Mouse (Mus musculus): ENCODE results near the gene Bud31.
"Not testable (repeated sequence)": the region's sequence is repeated elsewhere in the genome, so short reads cannot be mapped to it uniquely, and the experiment has no call there.

The Bud31 gene

DNA sequence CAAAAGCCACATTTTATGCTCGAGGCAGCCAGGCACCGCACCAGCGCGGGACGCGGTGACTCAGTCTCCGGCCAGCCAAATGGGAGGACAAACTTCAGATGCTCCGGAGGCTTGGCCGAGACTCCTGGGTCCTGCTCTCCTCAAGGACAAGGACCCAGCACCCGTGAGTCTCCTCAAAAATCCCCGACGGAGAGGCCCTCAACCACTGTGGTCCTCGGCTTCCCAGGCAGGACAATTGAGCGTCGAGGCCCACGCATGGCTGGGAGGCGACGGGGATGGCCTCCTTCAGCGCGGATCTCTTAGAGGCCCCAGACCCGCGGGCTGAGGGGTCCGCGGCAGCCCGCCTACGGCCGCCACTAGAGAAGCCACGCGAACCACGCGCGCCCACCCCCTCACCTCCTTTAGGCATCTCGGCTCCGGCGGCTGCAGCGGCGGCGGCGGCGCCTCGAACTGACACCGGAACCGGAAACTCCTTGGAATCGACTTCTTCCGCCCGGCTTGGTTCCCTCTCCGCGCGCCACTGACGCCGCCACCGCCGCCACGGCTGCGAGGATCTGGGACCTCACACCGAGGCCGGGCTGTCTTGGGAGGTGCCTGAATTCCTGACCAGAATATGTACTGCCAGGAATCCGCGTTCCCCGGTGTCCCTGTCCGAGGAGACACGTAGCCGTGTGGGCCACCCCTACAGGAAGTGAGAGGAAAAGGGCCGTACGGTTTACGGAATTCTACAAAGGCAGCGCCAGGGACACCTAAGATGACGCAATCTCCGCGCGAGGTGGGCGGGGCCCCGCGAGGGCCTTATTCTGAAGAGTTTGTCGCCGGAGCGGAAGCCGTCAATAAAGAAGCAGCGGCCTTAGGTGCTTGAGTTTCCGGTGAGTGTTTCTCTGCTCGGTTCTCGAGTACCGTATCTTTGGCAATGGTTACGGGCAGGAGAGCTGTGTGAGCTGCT lies at the start of gene Bud31, which contains the start of gene Pdap1:
Gene Bud31 (plus strand): TSS at position 792 of the 949 bp plus-strand sequence.
Gene Pdap1 (minus strand): TSS at position 668 of the 949 bp plus-strand sequence.
- peak; percentile 98 for DNase-seq (ENCODE audit: low read depth)

DNA sequence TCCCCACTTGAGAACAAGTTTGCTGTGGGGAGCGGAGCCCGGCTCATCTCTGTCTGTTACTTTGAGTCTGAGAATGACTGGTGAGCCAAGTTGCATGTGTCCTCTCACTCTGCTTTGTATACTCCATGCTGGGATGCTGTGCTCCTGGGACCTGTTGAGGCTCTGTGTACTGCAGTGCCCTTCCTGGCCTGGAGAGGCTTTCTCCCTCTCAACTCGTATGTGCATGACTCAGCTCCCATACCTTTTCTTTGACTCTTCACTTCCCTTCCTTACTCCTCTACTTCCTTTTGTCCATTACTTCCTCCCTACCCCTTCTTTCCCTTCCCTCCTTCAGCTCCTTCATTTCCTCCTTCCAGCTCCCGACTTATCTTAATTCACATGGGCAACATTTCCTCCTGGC lies 44.0 kb upstream of the Bud31 start:
- DNase-seq (ENCODE audit: low read depth), result no peak

DNA sequence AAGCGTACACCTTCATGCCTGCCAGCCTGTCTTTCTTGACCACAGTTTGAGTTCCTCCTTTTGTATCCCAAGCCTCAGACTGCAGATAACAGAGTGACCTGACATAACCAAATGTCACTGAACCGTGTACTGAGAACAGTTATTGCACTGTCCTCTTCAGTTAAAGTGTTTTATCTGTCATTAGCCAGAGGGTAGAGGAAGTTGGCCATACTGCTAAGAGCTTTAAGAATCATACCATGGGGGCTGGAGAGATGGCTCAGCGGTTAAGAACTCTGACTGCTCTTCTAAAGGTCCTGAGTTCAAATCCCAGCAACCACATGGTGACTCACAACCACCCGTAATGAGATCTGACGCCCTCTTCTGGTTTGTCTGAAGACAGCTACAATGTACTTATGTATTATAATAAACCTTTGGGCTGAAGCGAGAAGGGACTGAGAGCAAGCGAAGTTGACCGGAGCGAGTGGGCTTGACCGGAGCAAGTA lies 41.8 kb upstream of the Bud31 start:
- DNase-seq (ENCODE audit: low read depth), result no peak

DNA sequence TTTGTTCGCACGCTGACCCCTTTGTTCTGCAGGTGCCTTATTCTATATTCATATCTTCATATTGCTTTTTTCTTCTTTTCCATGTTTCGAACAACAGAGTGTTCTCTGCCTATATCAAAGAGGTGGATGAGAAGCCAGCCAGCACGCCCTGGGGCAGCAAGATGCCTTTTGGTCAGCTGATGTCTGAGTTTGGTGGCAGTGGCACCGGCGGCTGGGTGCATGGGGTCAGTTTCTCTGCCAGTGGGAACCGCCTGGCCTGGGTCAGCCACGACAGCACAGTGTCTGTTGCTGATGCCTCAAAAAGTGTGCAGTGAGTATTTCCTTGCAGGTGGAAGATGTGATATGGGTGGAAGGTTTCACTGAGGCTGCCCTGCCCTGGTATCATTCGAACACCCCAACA lies 39.2 kb upstream of the Bud31 start:
- no peak for DNase-seq (ENCODE audit: low read depth)

DNA sequence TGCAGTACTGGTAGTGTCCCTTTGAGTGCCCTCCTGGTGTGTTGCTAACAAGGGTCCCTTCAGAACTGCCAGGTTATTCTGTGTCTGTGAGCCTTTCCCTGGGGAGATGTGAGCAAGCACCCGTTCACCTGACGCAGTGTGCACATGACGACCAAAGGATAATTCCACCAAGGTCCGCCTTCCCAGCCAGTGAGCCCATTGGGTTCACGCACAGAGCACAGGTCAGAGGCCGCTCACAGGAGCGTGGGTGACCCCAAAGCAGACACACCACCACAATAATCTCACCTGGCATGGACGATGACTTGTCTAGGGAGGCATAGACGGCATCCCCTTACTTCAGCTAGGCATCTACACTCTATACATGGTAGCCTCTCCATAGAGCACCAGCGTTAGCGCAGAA lies 38.7 kb upstream of the Bud31 start:
- DNase-seq (ENCODE audit: low read depth), result not testable (repeated sequence)

DNA sequence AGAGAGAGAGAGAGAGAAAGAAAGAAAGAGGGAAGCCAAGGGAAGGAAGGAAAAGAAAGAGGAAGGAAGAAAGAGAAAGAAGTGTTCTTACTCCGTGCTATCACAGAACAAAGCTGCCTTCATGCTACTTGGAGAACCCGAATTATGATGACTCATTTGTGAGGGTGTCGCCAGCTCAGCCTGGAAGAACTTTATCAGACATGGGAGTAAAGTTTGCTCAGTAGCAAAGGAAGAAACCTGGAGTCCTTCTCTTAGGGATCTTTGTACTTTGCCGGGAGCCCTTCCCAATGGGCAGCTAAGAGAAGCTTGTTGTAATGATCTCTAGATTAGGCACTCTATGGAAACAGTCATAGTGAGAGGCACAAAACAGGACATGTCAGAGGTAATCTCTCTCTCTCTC lies 37.5 kb upstream of the Bud31 start:
- DNase-seq (ENCODE audit: low read depth), result no peak

DNA sequence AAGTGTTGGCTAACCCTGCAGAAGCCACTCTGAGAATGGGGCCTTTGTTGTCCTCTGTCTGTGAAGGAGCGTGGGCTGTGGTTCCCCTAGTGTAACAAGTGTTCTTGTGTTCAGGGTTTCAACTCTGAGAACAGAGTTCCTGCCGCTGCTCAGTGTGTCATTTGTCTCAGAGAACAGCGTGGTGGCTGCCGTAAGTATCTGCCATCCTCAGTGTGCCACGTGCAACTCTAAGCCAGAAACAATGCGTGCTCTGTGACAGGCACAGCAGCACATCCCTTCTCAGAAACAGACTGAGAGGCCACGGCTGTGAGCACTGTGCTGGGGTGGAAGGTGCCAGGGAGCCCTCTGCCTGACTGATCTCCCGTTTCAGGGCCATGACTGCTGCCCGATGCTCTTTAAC lies 35.8 kb upstream of the Bud31 start:
- no peak for DNase-seq (ENCODE audit: low read depth)

DNA sequence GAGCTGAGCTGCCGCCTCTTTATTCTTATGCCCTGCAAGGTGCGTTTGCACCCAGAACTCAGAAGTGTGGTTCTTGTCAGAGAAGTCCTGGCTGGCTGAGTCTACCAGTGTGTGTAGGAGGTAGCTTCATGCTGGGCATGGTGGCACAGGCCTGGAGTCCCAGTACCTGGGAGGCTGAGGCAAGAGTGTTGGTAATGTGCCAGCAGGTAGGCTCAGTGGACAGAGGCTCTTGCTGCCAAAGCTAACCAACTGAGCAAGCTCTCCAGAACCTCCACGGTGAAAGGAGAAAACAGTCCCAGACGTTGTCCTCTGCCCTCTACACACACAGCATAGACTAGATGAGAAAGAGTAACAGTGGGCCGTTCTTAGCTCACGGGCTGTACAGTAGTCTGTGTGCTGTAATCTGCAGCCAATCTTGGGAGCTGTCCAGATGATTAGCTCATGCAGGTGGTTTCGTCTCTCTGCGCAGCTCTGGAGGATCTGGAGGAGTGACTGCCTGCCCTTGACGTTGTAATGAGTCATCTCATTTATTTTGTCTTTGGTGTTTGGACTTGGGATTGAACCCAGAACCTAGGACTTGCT lies 34.4 kb upstream of the Bud31 start:
- DNase-seq (ENCODE audit: low read depth), result no peak

DNA sequence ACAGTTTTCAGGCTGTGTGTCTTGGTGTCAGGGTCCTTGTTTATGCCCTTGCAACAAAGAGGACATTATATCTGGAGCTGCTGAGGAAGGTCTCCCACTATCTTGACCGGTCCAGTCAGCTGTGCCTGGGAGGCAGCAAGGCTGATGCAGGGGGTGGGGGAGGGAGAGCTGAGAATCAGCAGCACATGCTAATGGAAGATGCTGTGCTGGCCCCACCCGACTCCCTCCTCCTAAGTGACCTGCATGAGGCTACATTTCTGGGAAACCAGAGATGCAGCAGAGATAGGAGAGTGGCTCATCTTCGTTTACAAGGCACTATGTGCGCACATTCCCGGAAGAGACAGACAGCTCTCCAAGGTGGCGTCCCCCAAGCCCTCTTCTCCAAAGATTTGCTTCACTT lies 29.8 kb upstream of the Bud31 start:
- DNase-seq (ENCODE audit: low read depth), result no peak

DNA sequence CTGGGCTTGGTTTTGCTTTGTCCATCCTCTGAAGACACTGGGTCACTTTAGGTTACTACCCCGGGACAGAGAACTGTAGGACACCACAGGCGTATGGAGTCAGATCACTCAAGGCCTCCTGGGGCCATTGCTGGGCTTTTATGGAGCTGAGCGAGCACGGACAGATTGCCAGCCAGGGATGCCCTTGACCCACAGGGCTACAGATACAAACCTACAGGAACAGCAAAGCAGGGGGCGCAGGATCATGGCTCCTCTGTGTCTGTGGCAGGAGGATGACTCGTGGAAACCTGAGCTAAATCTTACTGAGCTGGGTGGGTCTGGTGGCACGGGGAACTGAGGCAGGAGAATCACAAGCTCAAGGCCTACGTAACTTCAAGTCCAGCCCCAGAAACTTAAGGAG lies 27.6 kb upstream of the Bud31 start:
- DNase-seq (ENCODE audit: low read depth), result no peak

DNA sequence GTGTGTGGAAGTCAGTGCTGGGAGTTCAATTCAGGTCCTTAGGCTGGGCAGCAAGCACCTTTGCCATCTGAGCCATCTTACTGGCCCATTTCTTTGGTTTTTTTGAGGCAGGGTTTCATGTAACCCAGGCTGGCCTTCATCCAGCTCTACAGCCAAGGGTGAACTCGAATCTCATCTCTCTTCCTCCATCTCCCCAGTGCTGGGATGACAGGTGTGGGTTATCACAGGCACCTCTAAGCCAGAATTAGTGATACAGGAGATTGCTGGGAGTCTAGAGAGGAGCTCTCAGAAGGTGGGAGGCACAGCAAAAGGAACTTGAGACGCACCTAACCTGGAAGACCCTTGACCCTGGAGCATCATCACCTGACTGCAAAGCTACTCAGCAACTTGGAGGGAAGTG lies 26.7 kb upstream of the Bud31 start:
- DNase-seq (ENCODE audit: low read depth), result no peak

DNA sequence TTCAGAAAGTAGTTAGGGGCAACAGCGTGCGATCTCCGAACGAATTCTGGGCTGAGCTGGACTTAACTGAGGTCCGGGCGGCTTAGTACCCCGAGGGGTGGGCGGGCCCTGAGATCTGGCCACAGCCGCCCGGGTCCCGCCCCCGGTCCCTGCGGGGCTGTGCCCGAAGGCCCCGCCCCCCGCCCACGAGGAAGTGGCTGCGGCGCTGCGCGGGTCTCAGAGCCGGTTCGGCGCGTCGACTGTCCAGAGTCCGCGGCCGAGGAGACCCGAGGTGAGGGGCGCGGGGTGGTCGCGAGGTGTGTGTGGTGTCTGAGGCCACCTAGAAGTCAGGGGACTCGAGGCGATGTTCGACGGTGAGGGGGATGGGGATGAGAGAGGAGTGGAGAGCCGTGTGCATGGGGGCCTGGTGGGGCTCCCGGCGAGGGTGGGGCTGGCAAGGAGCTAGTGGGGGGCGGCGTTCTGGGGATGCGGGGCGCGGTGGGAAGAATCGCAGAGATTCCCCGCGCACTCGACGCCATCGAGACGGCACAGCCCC lies 26.0 kb upstream of the Bud31 start, which contains the start of gene Arpc1b:
Gene Arpc1b (plus strand): TSS at position 145 of the 535 bp plus-strand sequence.
- DNase-seq (ENCODE audit: low read depth), result peak; percentile 86

DNA sequence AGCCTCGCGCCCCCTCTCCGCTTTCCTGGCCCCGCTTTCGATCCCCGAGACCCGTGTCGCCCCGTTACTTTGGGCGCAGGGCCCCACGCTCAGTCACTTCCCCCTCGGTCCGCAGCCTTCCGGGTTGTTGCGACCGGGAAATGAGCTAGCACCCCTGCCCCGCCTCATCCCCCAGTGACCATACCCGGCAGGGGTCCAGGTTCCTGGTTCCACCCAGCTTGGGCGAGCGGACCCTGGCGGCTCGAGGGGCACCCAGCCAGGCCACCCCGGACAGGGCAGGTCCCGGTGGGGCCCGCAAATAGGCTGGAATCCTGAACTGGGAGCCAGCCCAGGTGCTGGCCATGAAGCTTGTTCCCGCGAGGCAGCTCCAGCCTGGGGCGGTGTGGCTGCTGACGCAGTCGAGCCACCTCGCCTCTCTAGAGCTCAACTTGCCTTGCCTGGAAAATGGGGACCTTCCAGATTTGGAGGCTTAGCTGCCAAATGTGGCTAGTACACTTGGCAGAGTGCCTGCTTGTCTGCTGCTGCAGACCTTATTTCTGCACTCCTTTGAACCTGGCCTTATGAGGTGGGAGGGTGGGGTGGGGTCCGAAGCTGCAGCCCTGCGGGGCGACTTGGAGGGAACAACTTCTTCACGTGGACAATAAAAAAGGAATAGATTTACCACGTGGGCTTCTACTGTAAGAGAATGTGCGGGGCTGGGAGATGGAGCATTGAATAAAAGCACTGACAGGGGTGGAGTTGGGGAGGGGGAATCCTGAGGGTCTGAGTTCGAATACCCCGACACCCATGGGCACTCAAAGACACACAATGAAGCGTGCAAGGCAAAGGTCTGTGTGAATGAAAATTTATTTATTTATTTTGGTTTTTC lies 25.3 kb upstream of the Bud31 start:
- DNase-seq (ENCODE audit: low read depth), result peak; percentile 81

DNA sequence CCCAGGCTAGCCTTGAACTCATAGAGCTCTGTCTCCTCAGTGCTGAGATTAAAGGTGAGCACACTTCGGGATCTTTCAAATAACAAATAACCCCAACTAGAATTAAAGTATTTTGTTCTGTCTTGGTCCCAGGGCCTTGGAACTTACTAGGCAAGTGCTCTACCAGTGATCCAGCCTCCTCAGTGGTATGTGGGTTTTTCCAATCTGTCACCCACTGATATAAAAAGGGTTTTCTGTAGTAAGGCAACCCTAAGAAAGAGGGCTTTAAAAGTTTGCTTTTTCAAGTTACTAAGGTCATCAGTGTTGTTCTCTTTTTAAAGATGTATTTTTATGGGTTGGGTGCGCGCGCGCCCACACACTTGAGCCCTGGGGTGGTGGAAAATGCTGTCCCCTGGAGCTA lies 24.4 kb upstream of the Bud31 start:
- DNase-seq (ENCODE audit: low read depth), result peak; percentile 62

DNA sequence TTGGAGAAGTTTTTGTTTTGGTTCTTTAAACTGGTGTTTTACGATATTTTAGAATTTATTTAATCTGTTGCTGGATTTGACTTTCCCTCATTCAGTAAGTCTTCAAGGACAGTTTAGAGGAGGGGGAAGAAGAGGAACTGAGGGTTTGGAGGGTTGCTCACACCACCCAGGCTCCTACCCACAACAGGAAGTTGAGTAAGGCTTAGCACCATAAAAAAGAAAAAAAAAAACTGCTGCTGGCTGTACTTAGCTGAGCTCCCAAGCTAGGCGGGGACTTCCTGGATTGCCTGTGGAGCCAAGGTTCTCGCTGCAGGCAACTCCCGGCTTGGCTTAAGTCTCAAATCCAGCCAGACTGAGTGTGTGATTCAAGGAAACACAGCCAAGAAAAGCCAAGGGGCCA lies 23.8 kb upstream of the Bud31 start:
- peak; percentile 81 for DNase-seq (ENCODE audit: low read depth)

DNA sequence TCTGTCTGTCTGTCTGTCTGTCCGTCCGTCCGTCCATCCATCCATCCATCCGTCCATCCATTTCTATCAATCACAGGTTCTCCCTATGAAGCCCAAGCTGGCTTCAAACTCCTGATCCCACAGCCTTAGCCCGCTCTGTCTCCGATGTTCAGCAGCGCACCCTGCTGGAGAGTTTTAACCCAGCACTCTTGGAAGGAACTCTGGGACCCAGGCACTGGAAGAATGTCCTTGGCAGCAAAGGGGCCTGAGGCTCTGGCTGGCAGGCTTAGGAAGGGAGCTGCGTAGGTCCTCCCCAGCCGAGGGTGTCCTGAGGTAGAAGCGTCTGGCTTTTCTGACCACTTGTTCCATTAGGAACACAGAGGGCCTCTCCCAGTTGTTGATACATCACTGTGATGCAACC lies 23.2 kb upstream of the Bud31 start:
- DNase-seq (ENCODE audit: low read depth), result peak; percentile 82

DNA sequence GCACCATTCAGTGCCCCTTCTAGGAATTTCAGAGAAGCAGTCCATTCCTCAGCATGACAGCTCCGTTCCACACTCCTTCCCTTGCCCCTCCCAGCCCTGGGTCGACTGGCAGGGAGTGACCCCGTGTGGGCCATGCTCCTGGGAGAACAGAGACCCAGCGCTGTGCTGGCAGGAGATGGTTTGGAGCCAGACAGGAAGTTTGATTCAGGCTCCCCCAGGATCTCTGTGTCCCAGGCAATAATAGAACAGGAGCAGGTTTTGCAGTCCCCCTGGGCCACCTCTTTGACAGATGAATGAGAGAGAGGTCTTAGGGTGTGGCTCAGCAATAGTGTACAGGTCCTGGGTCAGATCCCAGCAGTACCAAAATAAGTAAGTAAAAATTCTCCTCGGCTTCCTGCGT lies 22.2 kb upstream of the Bud31 start:
- no peak for DNase-seq (ENCODE audit: low read depth)

DNA sequence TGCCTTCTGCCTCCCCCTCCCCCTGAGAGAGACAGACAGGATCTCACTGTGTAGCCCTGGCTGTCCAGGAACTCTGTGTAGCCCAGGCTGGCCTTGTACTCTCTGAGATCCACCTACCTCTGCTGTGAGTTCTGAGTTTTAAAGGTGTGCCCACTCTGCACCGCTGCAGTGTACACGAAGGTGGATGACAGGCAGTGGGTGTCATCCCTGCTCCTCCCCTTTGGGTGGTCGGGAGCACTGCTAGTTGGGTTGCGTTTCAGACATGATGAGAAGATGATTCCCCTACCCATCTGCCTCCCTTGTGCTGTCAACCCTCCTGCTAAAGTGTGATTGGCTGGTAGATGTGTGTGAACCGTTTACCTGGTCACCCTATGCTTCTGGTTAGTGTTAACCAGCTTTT lies 21.7 kb upstream of the Bud31 start:
- DNase-seq (ENCODE audit: low read depth), result no peak

DNA sequence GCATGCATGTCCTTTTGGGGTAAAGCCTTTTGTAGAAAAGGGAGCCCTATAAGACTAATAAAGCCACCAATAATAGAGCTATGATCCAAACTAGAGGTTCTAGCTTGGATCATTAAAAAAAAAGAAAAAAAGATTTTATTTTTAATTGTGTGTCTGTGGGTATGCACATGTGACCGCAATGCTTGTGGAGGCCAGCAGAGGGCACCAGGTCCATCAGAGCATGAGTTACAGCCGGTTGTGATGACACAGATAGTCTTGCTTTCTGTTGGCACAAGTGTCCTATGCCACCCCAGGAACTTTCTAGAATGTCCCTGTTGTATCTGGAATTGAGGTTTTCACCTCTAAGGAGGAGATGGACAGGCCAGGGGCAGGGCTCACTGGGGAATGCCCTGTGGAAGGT lies 20.8 kb upstream of the Bud31 start:
- DNase-seq (ENCODE audit: low read depth), result peak; percentile 68

DNA sequence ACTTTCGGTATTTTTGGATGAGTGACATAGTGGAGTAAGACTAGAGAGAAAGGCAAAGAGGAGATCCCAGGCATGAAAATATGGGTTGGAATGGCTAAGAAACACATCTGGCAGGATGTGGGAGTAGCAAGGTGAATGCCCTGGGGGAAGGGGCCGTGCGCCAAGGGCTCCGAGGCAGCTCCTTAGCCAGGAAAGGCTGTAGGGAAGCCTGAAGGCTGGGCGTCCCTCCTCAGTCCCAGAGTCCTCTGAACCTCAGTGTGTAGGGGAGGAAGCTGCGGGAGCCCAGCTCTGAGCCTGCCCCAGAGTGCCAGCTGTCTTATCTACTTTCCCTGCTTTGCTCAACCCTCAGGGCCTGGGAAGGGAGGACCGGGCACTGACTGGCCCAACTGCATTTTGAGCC lies 19.2 kb upstream of the Bud31 start:
- no peak for DNase-seq (ENCODE audit: low read depth)

DNA sequence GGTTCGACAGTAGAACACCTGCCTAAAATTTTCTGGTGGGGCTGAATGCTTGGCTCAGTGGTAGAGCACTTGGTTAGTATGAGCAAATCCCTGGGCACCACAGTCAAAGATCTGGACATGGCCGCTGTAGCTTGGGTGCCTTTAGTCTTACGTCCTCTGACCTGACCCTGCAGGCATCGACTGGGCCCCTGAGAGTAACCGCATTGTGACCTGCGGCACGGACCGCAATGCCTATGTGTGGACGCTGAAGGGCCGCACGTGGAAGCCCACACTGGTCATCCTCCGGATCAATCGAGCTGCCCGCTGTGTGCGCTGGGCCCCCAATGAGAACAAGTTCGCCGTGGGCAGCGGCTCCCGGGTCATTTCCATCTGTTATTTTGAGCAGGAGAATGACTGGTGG lies 16.8 kb upstream of the Bud31 start:
- DNase-seq (ENCODE audit: low read depth), result no peak

DNA sequence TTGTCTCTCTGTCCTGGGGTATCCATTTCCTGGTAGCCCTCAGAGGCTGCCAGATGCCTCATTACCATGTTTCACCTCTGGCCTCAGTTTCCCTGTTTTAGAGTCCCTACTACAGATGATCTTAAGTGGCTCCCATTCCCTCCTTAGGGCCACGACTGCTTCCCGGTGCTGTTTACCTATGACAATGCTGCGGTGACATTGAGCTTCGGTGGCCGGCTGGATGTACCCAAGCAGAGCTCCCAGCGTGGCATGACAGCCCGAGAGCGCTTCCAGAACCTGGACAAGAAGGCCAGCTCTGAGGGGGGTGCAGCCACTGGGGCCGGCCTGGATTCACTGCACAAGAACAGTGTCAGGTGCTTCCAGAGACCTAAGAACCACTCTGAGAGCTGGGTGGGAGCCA lies 13.6 kb upstream of the Bud31 start:
- no peak for DNase-seq (ENCODE audit: low read depth)

Measured in induced T-regulatory cell, adult 2 months (primary cell).